Mouse (Mus musculus) yolk sac, embryonic 10.5 days (tissue): ENCODE data around the gene Ifi214.
"Not testable (repeated sequence)": the region's sequence is repeated elsewhere in the genome, so short reads cannot be mapped to it uniquely, and the experiment has no call there.

ENCODE experiments used
- DNase-seq: peaks from one replicate; pipeline ENCODE4 v3.0.0-alpha.2; 2017; ENCODE audit warnings: low spot score

Ifi214 gene

DNA sequence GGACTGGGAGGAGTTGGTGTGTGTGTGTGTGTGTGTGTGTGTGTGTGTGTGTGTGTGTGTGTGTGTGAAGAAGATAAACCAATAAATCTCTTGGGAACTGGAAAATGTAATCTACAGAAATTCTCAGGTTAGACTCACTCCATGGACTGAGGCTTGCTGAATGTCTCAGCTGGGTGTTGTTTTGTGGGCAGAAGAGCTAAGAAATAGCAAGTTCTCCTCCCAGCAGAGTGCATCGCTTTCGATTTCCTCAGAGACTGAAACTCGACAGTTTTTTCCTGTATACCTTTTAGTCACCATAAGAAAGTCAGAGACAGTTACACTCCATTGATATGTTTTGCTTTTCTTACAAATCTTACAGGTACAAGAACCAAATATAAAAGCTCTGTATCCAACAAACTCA, at the start of gene Ifi214:
Gene Ifi214, minus strand, starts transcription at position 167 of the 400 bp plus-strand sequence.
- not testable (repeated sequence) for DNase-seq

DNA sequence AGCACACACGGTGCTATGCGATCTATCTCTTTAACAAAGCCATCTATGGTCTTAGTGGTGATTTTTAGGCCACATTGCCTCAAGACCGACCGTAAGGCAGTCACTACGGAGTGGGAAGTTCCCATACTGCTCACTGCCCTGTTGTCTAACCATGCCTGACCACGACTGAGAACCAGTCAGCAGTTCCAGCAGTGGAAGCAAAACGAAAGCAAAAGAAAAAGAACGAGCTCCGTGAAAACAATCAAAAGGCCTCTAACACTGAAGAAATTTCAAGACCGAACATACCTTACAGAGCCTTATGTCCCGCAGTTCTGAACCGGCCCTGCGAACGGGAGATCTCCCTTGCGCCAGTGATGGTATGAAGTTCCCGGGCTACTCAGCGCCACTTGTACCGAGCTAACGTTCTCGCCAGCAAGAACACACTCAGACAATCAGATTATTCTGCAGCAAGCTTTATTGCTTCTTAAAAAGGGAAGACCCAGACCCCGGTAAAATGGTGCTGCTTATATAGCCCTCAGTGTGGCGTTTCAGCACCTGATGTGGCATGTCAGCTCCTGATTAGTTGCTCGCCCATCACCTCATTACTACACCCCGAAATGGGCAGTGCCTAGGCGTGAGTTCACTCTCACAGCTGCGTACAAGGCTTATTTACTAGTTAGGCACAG, 44.3 kb upstream of the Ifi214 start:
- DNase-seq, result no peak

DNA sequence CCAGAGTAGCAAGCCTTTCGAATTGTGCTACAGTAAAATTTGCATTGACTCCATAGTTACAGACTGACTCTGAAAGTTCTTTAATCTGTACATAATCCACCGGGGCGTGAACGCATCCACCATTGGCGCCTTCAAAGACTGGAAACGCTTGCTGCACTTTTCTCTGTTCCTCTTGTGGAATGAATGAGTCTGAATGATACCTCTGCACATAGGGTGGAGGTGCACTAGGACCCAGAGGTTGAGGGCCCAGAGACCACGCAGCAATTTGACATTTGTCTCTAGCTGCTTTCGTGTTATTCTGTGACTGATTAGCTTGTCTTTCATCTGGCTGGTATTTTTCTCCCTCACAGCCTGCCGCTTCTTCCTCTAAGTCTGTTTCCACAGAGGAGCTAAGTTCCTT, 43.3 kb upstream of the Ifi214 start:
- no peak for DNase-seq

DNA sequence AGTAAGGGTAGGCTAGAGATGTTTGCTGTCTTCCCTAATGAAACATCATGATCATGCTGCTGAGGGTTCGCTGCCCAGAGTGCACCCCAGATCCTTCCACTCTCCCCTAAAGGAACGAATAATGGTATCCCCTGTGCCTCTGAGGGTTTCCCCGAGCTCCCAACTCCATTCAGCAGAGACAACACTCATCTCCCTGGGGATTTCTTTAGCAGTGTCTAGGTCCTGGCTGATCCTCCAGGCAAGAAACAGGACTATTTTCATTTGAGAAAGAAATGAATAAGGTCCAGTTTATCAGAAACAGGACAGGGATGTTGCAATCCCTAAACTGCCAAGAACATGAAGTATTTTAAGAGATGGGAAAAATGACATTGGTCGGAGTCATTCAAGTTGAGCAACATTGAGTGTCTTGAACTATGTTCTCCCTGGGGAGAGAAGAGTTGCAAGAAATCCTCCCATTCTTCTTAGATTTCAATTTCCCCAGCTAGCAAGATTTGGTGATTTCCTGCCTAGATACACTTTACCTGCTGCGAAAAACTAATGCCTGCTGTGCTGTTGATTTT, 14.8 kb upstream of the Ifi214 start:
- not testable (repeated sequence) for DNase-seq

DNA sequence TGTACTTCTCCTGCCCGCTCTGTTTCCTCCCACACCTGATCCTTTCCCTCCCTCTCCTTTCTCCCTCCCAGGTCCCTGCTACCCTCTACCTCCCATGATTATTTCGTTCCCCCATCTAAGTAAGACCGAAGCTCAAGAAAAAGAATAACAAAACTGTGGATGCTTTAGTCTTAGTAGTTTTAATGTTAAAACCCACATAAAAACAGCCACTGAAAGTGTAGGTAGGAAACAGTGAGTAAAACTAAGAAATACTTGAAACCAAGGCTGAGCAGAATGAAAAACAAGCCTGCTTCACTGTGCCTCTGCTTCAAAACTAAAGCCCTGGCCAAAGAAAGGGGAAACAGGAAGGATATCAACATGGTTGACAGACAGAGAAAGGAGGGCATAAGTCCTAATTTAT, 13.0 kb upstream of the Ifi214 start:
- DNase-seq, result not testable (repeated sequence)

DNA sequence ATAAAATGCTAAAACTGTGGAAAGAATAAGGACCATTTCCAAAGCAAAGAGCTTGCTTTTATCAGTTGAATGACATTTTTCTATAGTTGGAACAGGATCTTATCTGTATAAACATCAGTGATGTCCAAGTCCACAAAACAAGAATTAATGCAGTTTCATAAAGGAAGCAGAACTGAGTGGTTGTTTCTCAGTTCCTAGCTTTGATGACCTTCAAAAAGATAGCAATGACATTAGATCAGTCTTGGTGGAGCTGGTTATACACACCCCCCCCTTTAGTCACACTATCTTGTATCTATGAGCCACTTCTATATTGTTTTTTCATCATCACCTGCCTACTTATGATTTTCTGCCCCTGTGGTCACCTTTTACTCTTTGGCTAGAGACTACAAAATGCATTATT, 14.3 kb downstream of the Ifi214 start:
- no peak for DNase-seq

DNA sequence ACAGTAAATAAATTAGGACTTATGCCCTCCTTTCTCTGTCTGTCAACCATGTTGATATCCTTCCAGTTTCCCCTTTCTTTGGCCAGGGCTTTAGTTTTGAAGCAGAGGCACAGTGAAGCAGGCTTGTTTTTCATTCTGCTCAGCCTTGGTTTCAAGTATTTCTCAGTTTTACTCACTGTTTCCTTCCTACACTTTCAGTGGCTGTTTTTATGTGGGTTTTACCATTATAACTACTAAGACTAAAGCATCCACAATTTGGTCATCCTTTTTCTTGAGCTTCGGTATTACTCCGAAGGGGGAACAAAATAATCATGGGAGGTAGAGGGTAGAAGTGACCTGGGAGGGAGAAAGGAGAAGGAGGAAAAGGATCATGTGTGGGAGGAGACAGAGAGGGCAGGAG, 25.2 kb downstream of the Ifi214 start:
- DNase-seq, result not testable (repeated sequence)

DNA sequence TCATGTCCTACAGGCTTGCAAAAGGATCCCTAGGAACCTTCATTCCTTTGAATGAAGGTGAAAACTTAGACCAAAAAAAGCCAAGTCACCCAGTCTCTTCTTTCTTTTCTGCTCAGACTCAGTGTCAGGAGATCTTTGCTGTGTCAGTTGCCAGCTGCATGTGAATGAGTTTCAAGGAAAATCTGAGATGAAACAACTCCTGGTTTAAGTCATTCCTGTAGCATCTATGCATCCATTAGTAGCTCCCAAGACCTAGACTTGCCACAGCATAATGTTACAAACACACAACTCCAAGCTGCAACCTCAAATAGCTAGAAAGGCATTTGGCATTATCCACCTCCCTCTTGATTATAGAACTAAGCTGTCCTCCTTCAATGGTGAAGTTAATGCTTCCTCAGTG, 44.3 kb downstream of the Ifi214 start:
- not testable (repeated sequence) for DNase-seq

DNA sequence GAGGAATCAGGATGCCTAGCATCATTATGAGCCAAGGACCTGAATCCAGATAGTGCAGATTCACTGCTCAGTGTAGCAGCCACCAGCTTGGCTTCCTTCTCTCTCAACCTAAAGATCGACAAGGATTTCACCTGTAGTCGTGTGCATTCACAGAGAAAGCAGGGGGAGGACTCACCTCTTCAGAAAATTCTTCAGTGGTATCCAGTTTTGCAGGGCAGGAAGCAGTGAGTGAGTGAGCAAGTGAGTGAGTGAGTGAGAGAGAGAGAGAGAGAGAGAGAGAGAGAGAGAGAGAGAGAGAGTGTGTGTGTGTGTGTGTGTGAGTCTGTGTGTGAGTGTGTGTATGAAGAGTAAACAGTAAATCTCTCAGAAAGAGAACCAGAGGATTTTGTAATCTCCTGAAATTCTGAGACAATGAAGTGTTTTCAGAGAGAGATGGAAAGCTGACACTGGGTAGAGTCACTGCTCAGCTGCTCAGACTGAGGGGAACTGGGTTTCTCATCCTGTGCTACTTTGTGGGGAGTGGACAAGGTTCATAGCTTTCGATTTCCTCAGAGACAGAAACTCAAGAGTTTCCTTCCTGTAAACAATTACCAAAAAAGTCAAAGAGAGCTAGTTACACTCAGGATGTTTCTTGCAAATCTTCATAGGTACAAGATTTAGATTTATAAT, 44.8 kb downstream of the Ifi214 start, which contains the start of gene Ifi206:
Gene Ifi206, minus strand, starts transcription at position 230 of the 669 bp plus-strand sequence.
- not testable (repeated sequence) for DNase-seq

DNA sequence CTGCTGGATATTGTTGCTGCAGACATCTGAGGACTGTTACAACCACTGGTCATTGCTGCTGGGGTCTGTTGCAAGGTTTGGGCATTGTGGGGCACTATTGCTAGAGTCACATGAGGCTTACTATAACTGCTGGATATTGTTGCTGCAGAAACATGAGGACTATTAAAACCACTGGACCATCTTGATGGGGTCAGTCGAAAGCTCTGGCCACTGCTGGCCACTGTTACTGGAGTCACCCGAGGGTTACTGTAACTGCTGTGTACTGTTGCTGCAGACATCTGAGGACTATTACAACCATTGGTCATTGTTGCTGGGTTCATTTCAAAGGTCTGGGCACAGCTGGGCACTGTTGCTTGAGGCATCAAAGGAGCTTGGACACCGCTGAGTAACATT, 54.6 kb downstream of the Ifi214 start:
- DNase-seq, result not testable (repeated sequence)

DNA sequence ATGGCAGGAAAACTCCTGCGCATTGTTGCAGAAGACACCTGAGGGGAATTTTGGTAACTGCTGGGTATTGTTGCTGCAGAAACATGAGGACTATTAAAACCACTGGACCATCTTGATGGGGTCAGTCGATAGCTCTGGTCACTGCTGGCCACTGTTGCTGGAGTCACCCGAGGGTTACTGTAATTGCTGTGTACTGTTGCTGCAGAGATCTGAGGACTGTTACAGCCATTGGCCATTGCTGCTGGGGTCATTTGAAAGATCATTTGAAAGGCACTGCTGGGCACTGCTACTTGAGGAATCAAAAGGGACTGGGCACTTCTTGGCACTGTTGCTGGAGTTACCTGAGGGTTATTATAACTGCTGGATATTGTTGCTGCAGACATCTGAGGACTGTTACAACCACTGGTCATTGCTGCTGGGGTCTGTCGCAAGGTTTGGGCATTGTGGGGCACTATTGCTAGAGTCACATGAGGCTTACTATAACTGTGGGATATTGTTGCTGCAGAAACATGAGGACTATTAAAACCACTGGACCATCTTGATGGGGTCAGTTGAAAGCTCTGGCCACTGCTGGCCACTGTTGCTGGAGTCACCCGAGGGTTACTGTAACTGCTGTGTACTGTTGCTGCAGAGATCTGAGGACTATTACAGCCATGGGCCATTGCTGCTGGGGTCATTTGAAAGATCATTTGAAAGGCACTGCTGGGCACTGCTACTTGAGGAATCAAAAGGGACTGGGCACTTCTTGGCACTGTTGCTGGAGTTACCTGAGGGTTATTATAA, 55.2 kb downstream of the Ifi214 start:
- not testable (repeated sequence) for DNase-seq
